Mouse (Mus musculus) forebrain, embryonic 12.5 days (tissue): ENCODE data around the gene Grm3. TPM values are rescaled to one million over a fixed set of nuclear protein-coding genes. Genes with fewer than 3 reads are reported as not detected.

ENCODE experiments used
- ATAC-seq: fragments of 200-750 bp; cut with Nextera tagmentation; 2 replicates; pipeline ENCODE4 v1.8.0; 2017; ENCODE audit warnings: moderate TSS enrichment; ENCODE audit not compliant: low FRiP score
- H3K27ac ChIP-seq: fragments of 300-500 bp; sonication (generic); 2 replicates; pipeline ENCODE4 v1.5.1; 2016; ENCODE audit warnings: mild to moderate bottlenecking
- H3K27me3 ChIP-seq: fragments of 300-500 bp; sonication (generic); 2 replicates; pipeline ENCODE4 v1.6.1; 2016; ENCODE audit warnings: mild to moderate bottlenecking
- H3K36me3 ChIP-seq: fragments of 300-500 bp; sonication (generic); replicated peaks from 2 replicates; pipeline ENCODE4 v1.6.1; 2016; ENCODE audit warnings: mild to moderate bottlenecking
- H3K4me1 ChIP-seq: fragments of 300-500 bp; sonication (generic); 2 replicates; pipeline ENCODE4 v1.6.1; 2016
- H3K4me2 ChIP-seq: fragments of 300-500 bp; sonication (generic); 2 replicates; pipeline ENCODE4 v1.6.1; 2016; ENCODE audit warnings: mild to moderate bottlenecking, moderate library complexity
- H3K4me3 ChIP-seq: fragments of 300-500 bp; sonication (generic); replicated peaks from 2 replicates; pipeline ENCODE4 v1.5.1; 2016; ENCODE audit warnings: mild to moderate bottlenecking
- H3K9ac ChIP-seq: fragments of 300-500 bp; sonication (generic); 2 replicates; pipeline ENCODE4 v1.6.1; 2016; ENCODE audit warnings: mild to moderate bottlenecking
- H3K9me3 ChIP-seq: fragments of 300-500 bp; sonication (generic); 2 replicates; pipeline ENCODE4 v1.6.1; 2016
- WGBS: fragments of 180-500 bp; shearing (Covaris S2); methylation state at CpG from one replicate; pipeline ENCODE4 v1.1.7; 2016; 5-methylcytosine and 5-hydroxymethylcytosine counted together
- polyA plus RNA-seq: library from polyadenylated mRNA; unstranded; fragments of >200 nt; fragmentation: Nextera tagmentation; extraction: Ambion mirVana; gene quantifications from 2 replicates; pipeline ENCODE4 v1.2.1, GENCODE M21; 2016

The Grm3 gene
- polyA plus RNA-seq, 1 experiment from 2014 or later = 2.5 TPM

DNA sequence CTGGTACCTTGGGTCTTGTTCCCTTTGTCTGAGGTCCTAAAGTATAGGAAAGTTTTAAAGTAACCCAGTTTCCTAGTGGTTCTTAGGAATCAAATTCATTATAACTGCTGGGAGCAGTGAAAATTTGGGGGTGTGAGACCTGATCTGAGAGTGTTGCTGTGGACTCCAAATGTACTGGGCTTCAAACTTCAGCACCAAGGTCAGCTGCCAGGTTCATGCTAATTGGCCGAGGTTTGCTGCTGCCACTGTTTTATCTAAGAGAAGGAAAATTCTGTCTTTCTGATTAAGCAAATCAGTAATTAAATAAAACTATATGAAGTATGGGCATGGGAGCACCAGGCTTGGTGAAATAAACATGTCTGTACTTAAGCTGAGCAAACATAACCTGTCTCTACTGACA is 278.8 kb downstream of the Grm3 start:
- no peaks in the 10 kb centered on the region for H3K27me3 ChIP-seq
- H3K9me3 ChIP-seq = no peaks in the 10 kb centered on the region
- no peak overlapping the region for H3K9ac ChIP-seq
- 15% methylated on average over 1 of the region's 1 CpGs for WGBS
- no peaks in the 10 kb centered on the region for H3K4me1 ChIP-seq
- no peak for ATAC-seq
- H3K4me3 ChIP-seq = no peak overlapping the region
- H3K27ac ChIP-seq = no peak overlapping the region
- no peak overlapping the region for H3K4me2 ChIP-seq
- H3K36me3 ChIP-seq = no peaks in the 10 kb centered on the region
